Mouse (Mus musculus): Measurements from ENCODE around the gene Zfp248. TPM values are rescaled to one million over a fixed set of nuclear protein-coding genes. Genes with fewer than 3 reads are reported as not detected.

Gene Zfp248
- 2.6 and 2.7 TPM in 2 replicates for polyA plus RNA-seq (2012; ENCODE audit: insufficient read depth, insufficient read length, missing spikeins)

- peak within 1 kb of the TSS; percentile 91 for H3K4me3 ChIP-seq (ENCODE audit: insufficient read depth, low read length)
- H3K27ac ChIP-seq (ENCODE audit: insufficient read depth, low read depth, low read length), result peak within 1 kb of the TSS; percentile 45
- TF ChIP-seq CTCF (IDR thresholded peaks at IDR 0.05; ENCODE audit: low read depth, low read length) (no peak), POLR2A (IDR thresholded peaks at IDR 0.05; ENCODE audit: borderline replicate concordance, low read depth, low read length) (no peak)
- peaks cover 2% of the 10 kb centered on the region; the same call in 1 of the 2 replicates for H3K4me1 ChIP-seq (ENCODE audit: control insufficient read depth, insufficient read depth, low read length)
Measured at GRCm38 (mm10) chr6:118455042-118455631, at the start of gene Zfp248. Zfp248 (minus strand) TSS chr6:118455528.

- no peaks in the 10 kb centered on the region for H3K4me1 ChIP-seq (ENCODE audit: control insufficient read depth, insufficient read depth, low read length)
- H3K4me3 ChIP-seq (ENCODE audit: insufficient read depth, low read length), result no peak overlapping the region
- no peak overlapping the region for H3K27ac ChIP-seq (ENCODE audit: insufficient read depth, low read depth, low read length)
- TF ChIP-seq POLR2A (IDR thresholded peaks at IDR 0.05; ENCODE audit: borderline replicate concordance, low read depth, low read length), result no peak
- no peak for TF ChIP-seq CTCF (IDR thresholded peaks at IDR 0.05; ENCODE audit: low read depth, low read length)
Measured at GRCm38 (mm10) chr6:118499010-118499409, 43.7 kb upstream of the Zfp248 start.

GRCm38 (mm10) chr6:118482125-118482524 lies 26.8 kb upstream of the Zfp248 start:
- no peak overlapping the region for H3K27ac ChIP-seq (ENCODE audit: insufficient read depth, low read depth, low read length)
- H3K4me1 ChIP-seq (ENCODE audit: control insufficient read depth, insufficient read depth, low read length), result peaks cover 5% of the 10 kb centered on the region
- TF ChIP-seq CTCF (IDR thresholded peaks at IDR 0.05; ENCODE audit: low read depth, low read length) (no peak), POLR2A (IDR thresholded peaks at IDR 0.05; ENCODE audit: borderline replicate concordance, low read depth, low read length) (no peak)
- no peak overlapping the region for H3K4me3 ChIP-seq (ENCODE audit: insufficient read depth, low read length)

GRCm38 (mm10) chr6:118478957-118479708 lies 23.8 kb upstream of the Zfp248 start, which contains the start of gene Zfp9:
Zfp9 (minus strand) TSS chr6:118479320.
- H3K27ac ChIP-seq (ENCODE audit: insufficient read depth, low read depth, low read length), result no peak within 1 kb of the TSS
- TF ChIP-seq CTCF (IDR thresholded peaks at IDR 0.05; ENCODE audit: low read depth, low read length), result no peak
- no peak for TF ChIP-seq POLR2A (IDR thresholded peaks at IDR 0.05; ENCODE audit: borderline replicate concordance, low read depth, low read length)
- peak within 1 kb of the TSS; percentile 66 for H3K4me3 ChIP-seq (ENCODE audit: insufficient read depth, low read length)
- peaks cover 5% of the 10 kb centered on the region for H3K4me1 ChIP-seq (ENCODE audit: control insufficient read depth, insufficient read depth, low read length)

- H3K4me3 ChIP-seq (ENCODE audit: insufficient read depth, low read length), result no peak overlapping the region
- no peak overlapping the region for H3K27ac ChIP-seq (ENCODE audit: insufficient read depth, low read depth, low read length)
- H3K4me1 ChIP-seq (ENCODE audit: control insufficient read depth, insufficient read depth, low read length), result peaks cover 5% of the 10 kb centered on the region
- no peak for TF ChIP-seq POLR2A (IDR thresholded peaks at IDR 0.05; ENCODE audit: borderline replicate concordance, low read depth, low read length)
- TF ChIP-seq CTCF (IDR thresholded peaks at IDR 0.05; ENCODE audit: low read depth, low read length), result no peak
Measured at GRCm38 (mm10) chr6:118477875-118478785, 22.8 kb upstream of the Zfp248 start.

- H3K4me3 ChIP-seq (ENCODE audit: insufficient read depth, low read length), result no peak overlapping the region
- TF ChIP-seq CTCF (IDR thresholded peaks at IDR 0.05; ENCODE audit: low read depth, low read length) (no peak), POLR2A (IDR thresholded peaks at IDR 0.05; ENCODE audit: borderline replicate concordance, low read depth, low read length) (no peak)
- H3K4me1 ChIP-seq (ENCODE audit: control insufficient read depth, insufficient read depth, low read length), result no peaks in the 10 kb centered on the region
- no peak overlapping the region for H3K27ac ChIP-seq (ENCODE audit: insufficient read depth, low read depth, low read length)
Measured at GRCm38 (mm10) chr6:118462069-118462705, 6.9 kb upstream of the Zfp248 start.

GRCm38 (mm10) chr6:118457726-118458125 lies 2.4 kb upstream of the Zfp248 start:
- TF ChIP-seq CTCF (IDR thresholded peaks at IDR 0.05; ENCODE audit: low read depth, low read length), result no peak
- no peak for TF ChIP-seq POLR2A (IDR thresholded peaks at IDR 0.05; ENCODE audit: borderline replicate concordance, low read depth, low read length)
- Histone ChIP-seq H3K4me3 (ENCODE audit: insufficient read depth, low read length) (no peak overlapping the region), H3K4me1 (ENCODE audit: control insufficient read depth, insufficient read depth, low read length) (peaks cover 2% of the 10 kb centered on the region; the same call in 1 of the 2 replicates), H3K27ac (ENCODE audit: insufficient read depth, low read depth, low read length) (no peak overlapping the region)

GRCm38 (mm10) chr6:118454452-118454851 lies 876 bp downstream of the Zfp248 start:
- Histone ChIP-seq H3K27ac (ENCODE audit: insufficient read depth, low read depth, low read length) (no peak overlapping the region), H3K4me1 (ENCODE audit: control insufficient read depth, insufficient read depth, low read length) (peaks cover 2% of the 10 kb centered on the region; the same call in 1 of the 2 replicates), H3K4me3 (ENCODE audit: insufficient read depth, low read length) (peak overlapping the region; percentile 91)
- no peak for TF ChIP-seq POLR2A (IDR thresholded peaks at IDR 0.05; ENCODE audit: borderline replicate concordance, low read depth, low read length)
- TF ChIP-seq CTCF (IDR thresholded peaks at IDR 0.05; ENCODE audit: low read depth, low read length), result no peak

GRCm38 (mm10) chr6:118431502-118431901 lies 23.8 kb downstream of the Zfp248 start:
- no peak overlapping the region for H3K4me3 ChIP-seq (ENCODE audit: insufficient read depth, low read length)
- H3K27ac ChIP-seq (ENCODE audit: insufficient read depth, low read depth, low read length), result no peak overlapping the region
- TF ChIP-seq CTCF (IDR thresholded peaks at IDR 0.05; ENCODE audit: low read depth, low read length) (no peak), POLR2A (IDR thresholded peaks at IDR 0.05; ENCODE audit: borderline replicate concordance, low read depth, low read length) (no peak)
- peaks cover 4% of the 10 kb centered on the region for H3K4me1 ChIP-seq (ENCODE audit: control insufficient read depth, insufficient read depth, low read length)
